Mouse (Mus musculus): ENCODE measurements around the gene Gm49380. TPM values are rescaled to one million over a fixed set of nuclear protein-coding genes. Genes with fewer than 3 reads are reported as not detected.
A peak's percentile ranks its signal among the peaks of the same experiment; 100 is the strongest.

Gene Gm49380
- polyA plus RNA-seq, 1 experiment = not detected

DNA sequence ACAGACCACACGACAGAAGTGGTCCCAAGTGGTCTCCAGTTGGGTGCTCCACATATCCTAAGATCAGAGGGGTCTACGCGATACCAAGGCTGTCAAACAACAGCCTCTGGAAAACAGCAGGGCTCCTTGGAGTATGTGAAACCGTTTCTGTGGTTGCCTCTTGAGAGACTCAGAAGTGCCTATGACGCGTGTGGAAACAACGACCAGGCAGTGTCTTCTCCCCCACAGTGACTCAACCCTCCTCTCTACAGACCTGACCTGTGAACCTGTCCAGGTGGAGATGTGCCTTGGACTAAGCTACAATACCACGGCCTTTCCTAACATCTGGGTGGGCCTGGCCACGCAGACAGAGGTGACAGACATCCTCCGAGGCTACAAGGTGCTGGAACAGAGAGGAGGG is 7.5 kb downstream of the Gm49380 start:
- 83% methylated on average over 10 of the region's 10 CpGs for WGBS
- Histone ChIP-seq H3K36me3 (ENCODE audit: control insufficient read depth, insufficient read depth, low read length) (peaks cover 3% of the 10 kb centered on the region; the same call in 1 of the 2 replicates), H3K27ac (ENCODE audit: insufficient read depth, low read depth, low read length) (no peak overlapping the region), H3K4me3 (ENCODE audit: low read depth, low read length) (no peak overlapping the region), H3K27me3 (ENCODE audit: control insufficient read depth, insufficient read depth, low read length) (no peaks in the 10 kb centered on the region), H3K4me1 (ENCODE audit: control insufficient read depth, insufficient read depth, insufficient read length, low read length) (peaks cover 5% of the 10 kb centered on the region)
- TF ChIP-seq POLR2A (IDR thresholded peaks at IDR 0.05; ENCODE audit: low read depth, low read length) (no peak), CTCF (IDR thresholded peaks at IDR 0.05; ENCODE audit: extremely low read depth, insufficient read length, insufficient replicate concordance, low read depth, low read length) (no peak)

DNA sequence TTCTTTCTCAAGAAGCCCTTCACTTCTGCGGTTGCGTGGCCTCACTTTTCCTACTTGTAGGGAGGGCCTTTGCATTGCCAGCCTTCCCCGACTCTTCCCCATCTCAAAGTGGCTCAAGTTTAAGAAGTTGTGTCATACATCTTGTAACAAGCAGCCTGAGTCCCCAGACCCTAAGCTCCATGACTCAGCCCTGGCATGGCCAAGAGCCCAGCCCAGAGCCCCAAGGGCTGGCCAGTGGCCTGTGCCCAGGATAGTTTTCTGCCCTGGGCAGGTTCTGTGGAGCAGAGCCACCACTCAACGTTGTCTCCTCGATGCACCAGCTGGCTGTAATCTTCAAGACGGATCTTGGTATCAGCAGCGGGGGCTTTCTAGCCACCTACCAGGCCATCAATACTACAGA is 8.4 kb downstream of the Gm49380 start:
- Histone ChIP-seq H3K27me3 (ENCODE audit: control insufficient read depth, insufficient read depth, low read length) (no peaks in the 10 kb centered on the region), H3K27ac (ENCODE audit: insufficient read depth, low read depth, low read length) (no peak overlapping the region), H3K4me1 (ENCODE audit: control insufficient read depth, insufficient read depth, insufficient read length, low read length) (peaks cover 5% of the 10 kb centered on the region), H3K4me3 (ENCODE audit: low read depth, low read length) (no peak overlapping the region), H3K36me3 (ENCODE audit: control insufficient read depth, insufficient read depth, low read length) (peaks cover 2% of the 10 kb centered on the region; the same call in 1 of the 2 replicates)
- TF ChIP-seq POLR2A (IDR thresholded peaks at IDR 0.05; ENCODE audit: low read depth, low read length) (no peak), CTCF (IDR thresholded peaks at IDR 0.05; ENCODE audit: extremely low read depth, insufficient read length, insufficient replicate concordance, low read depth, low read length) (no peak)
- 84% methylated on average over 7 of the region's 7 CpGs for WGBS

DNA sequence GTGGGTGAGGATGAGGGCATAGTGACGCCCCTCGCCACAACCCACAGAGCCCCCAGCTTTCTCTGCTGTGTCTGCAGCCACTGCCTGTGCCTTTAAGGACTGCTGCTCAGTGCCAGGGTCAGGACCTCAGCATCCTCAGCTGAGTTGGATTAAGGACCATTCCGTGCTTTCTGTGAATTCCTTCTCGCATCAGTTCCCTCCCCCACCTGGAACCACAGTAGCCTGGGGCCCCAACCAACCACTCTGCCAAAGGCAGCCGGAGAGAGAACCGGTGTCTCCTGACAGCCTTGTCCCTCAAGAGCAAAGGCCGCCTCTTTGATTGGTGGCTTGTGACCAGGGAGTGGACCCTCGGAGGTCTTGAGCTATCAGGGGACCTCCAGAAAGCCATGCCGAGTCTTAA is 11.8 kb downstream of the Gm49380 start, which contains the start of gene Mfrp:
Mfrp (plus strand) TSS at position 240 of the 400 bp plus-strand sequence.
- H3K4me3 ChIP-seq (ENCODE audit: low read depth, low read length) = no peak within 1 kb of the TSS

DNA sequence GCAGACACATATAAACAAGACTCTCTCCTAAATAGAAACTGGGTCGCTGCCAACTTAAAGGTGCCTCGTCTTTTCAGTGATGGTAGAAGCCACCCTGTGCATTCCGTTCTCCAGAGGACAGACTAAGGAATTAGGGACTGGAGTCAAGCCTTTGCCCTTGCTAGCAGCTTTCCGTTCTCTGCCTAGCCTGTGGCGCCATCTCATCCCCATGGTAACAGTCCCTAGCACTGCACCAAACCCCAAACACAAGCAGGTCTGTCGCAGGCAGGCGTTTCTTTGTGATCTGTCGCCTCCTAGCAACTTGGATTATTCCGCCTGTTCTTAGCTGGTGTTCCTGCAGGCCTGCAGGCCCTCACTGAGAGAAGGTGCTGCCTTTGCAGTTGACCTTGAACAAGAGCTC is 16.8 kb downstream of the Gm49380 start:
- H3K4me3 ChIP-seq (ENCODE audit: low read depth, low read length) = no peak overlapping the region
- no peak overlapping the region for H3K27ac ChIP-seq (ENCODE audit: insufficient read depth, low read depth, low read length)
- no peaks in the 10 kb centered on the region; the same call in 1 of the 2 replicates for H3K4me1 ChIP-seq (ENCODE audit: control insufficient read depth, insufficient read depth, insufficient read length, low read length)
- no peak for TF ChIP-seq CTCF (IDR thresholded peaks at IDR 0.05; ENCODE audit: extremely low read depth, insufficient read length, insufficient replicate concordance, low read depth, low read length)
- no peak for TF ChIP-seq POLR2A (IDR thresholded peaks at IDR 0.05; ENCODE audit: low read depth, low read length)
- 46% methylated on average over 9 of the region's 9 CpGs for WGBS
- H3K27me3 ChIP-seq (ENCODE audit: control insufficient read depth, insufficient read depth, low read length) = no peaks in the 10 kb centered on the region
- peaks cover 33% of the 10 kb centered on the region for H3K36me3 ChIP-seq (ENCODE audit: control insufficient read depth, insufficient read depth, low read length)

More for the DNA sequence above, 11.8 kb downstream of the Gm49380 start, which contains the start of gene Mfrp:
- Histone ChIP-seq H3K36me3 (ENCODE audit: control insufficient read depth, insufficient read depth, low read length) (no peaks in the 10 kb centered on the region; the same call in 1 of the 2 replicates), H3K27ac (ENCODE audit: insufficient read depth, low read depth, low read length) (no peak within 1 kb of the TSS), H3K27me3 (ENCODE audit: control insufficient read depth, insufficient read depth, low read length) (no peaks in the 10 kb centered on the region), H3K4me1 (ENCODE audit: control insufficient read depth, insufficient read depth, insufficient read length, low read length) (no peaks in the 10 kb centered on the region)
- TF ChIP-seq POLR2A (IDR thresholded peaks at IDR 0.05; ENCODE audit: low read depth, low read length) (no peak), CTCF (IDR thresholded peaks at IDR 0.05; ENCODE audit: extremely low read depth, insufficient read length, insufficient replicate concordance, low read depth, low read length) (no peak)
- 87% methylated on average over 9 of the region's 9 CpGs for WGBS

DNA sequence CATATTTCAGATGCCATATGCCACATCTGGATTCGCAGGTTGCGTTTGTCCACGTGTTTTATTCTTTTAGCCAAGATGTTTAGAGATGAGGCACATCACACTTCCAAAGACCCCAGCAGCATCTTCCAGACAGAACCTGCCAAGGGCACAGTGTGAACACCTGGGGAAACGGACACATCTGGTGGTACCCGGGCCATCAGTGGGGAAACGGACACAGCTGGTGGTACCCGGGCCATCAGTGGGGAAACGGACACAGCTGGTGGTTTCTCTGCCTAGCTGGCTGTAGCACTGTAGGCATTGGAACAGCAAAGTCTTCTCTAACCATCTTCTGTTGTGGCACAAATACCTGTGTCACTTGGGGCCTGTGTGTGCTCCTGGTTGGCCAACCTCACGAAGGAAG is 17.5 kb downstream of the Gm49380 start:
- Histone ChIP-seq H3K4me1 (ENCODE audit: control insufficient read depth, insufficient read depth, insufficient read length, low read length) (no peaks in the 10 kb centered on the region; the same call in 1 of the 2 replicates), H3K36me3 (ENCODE audit: control insufficient read depth, insufficient read depth, low read length) (peaks cover 40% of the 10 kb centered on the region), H3K4me3 (ENCODE audit: low read depth, low read length) (no peak overlapping the region), H3K27ac (ENCODE audit: insufficient read depth, low read depth, low read length) (no peak overlapping the region), H3K27me3 (ENCODE audit: control insufficient read depth, insufficient read depth, low read length) (no peaks in the 10 kb centered on the region)
- TF ChIP-seq CTCF (IDR thresholded peaks at IDR 0.05; ENCODE audit: extremely low read depth, insufficient read length, insufficient replicate concordance, low read depth, low read length) (no peak), POLR2A (IDR thresholded peaks at IDR 0.05; ENCODE audit: low read depth, low read length) (no peak)
- WGBS = 94% methylated on average over 9 of the region's 9 CpGs

DNA sequence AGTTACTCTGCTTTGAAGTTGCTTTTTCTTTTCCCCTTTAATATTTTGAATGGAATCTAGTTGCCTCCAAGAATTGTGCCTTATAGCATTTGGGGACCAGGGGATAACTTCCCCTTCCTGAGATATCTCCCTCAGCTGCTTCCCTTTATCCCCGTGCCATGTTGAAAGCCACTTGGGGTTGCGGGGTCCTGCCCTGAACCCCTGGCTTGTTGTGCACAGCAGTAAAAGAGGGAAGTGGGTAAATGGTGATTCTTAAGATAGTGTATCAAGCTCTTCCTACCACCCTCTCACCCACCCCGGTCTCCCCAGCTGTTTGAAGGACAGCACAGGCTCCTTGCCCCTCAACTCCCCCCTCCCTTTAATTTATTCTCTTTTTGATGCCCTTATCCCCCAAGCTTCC is 18.6 kb downstream of the Gm49380 start:
- no peak for TF ChIP-seq CTCF (IDR thresholded peaks at IDR 0.05; ENCODE audit: extremely low read depth, insufficient read length, insufficient replicate concordance, low read depth, low read length)
- no peak for TF ChIP-seq POLR2A (IDR thresholded peaks at IDR 0.05; ENCODE audit: low read depth, low read length)
- H3K27me3 ChIP-seq (ENCODE audit: control insufficient read depth, insufficient read depth, low read length) = no peaks in the 10 kb centered on the region
- no peak overlapping the region for H3K4me3 ChIP-seq (ENCODE audit: low read depth, low read length)
- H3K4me1 ChIP-seq (ENCODE audit: control insufficient read depth, insufficient read depth, insufficient read length, low read length) = no peaks in the 10 kb centered on the region; the same call in 1 of the 2 replicates
- 88% methylated on average over 3 of the region's 3 CpGs for WGBS
- H3K36me3 ChIP-seq (ENCODE audit: control insufficient read depth, insufficient read depth, low read length) = peaks cover 43% of the 10 kb centered on the region
- H3K27ac ChIP-seq (ENCODE audit: insufficient read depth, low read depth, low read length) = no peak overlapping the region

DNA sequence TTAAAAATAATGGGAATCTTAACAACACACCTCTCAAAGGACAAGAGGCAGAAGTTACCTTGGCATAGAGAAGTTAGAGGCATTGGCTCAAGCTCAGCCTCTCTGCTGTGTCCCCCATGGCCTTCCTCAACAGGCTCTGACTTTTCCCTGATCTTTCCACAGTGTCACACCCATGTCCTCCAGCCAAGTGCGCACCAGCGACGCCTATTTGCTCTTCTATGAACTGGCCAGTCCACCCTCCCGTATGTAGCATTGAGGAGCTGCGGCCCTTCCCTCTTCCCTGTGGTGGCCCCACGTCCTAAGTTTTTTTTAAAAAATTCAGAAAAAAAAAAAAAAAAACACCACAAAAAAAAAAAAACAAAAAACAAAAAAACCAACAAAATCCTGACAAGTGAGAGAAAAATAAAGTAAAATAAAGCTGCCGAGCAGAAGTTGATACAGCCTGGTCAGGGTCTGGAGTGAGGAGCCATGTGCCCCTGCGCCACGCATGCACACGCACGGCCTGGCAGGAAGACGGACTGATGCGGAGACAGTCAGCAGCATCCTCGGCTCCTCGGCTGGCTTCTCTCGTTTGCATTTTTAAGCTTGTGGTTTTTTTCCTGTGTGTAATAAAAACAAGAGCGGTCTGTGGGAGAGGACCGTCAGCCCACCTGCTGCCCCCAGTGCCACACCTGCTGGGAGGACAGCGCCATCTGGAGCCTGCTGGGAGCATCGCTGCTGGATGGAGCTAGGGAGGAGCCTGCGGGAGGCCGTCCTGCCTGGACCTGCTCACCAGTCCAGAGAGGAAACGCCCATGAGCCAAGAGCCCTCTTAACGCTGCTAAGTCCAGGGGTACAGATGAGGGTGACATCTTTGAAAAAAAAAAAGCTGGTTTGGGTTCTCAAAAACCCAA is 19.4 kb downstream of the Gm49380 start:
- Histone ChIP-seq H3K36me3 (ENCODE audit: control insufficient read depth, insufficient read depth, low read length) (peaks cover 45% of the 10 kb centered on the region), H3K4me3 (ENCODE audit: low read depth, low read length) (no peak overlapping the region), H3K27ac (ENCODE audit: insufficient read depth, low read depth, low read length) (no peak overlapping the region), H3K27me3 (ENCODE audit: control insufficient read depth, insufficient read depth, low read length) (no peaks in the 10 kb centered on the region), H3K4me1 (ENCODE audit: control insufficient read depth, insufficient read depth, insufficient read length, low read length) (peaks cover 5% of the 10 kb centered on the region)
- TF ChIP-seq CTCF (IDR thresholded peaks at IDR 0.05; ENCODE audit: extremely low read depth, insufficient read length, insufficient replicate concordance, low read depth, low read length) = peak; percentile 85
- TF ChIP-seq POLR2A (IDR thresholded peaks at IDR 0.05; ENCODE audit: low read depth, low read length) = no peak
- 52% methylated on average over 24 of the region's 24 CpGs for WGBS

All from small intestine, adult 2 months (tissue).